Comparison of ENCODE assay signal across 9 mouse cellular contexts in genomic region chr2:128211881-128212209, GRCm38 (mm10).
DNase-seq lines count a peak whose midpoint lies in the region; ATAC-seq and TF ChIP-seq lines count a peak whose summit lies in the region.
"Had no signal": no experiment of that assay in that cellular context is flagged by ENCODE, and none has a peak within 500 bp of the region (broad histone marks: within the 10 kb centered on the region; RNA-seq: fewer than 3 reads in every experiment).

No protein-coding gene starts in this region.

- no peak overlapping the region for H3K4me2 ChIP-seq in hindbrain, postnatal 0 days (ENCODE audit: low read depth, low read length)
- H3K4me2 ChIP-seq in midbrain, embryonic 15.5 days, result no peak overlapping the region

- no peak overlapping the region for H3K27ac ChIP-seq in brown adipose tissue, adult 24 weeks (replicated peaks; ENCODE audit: low read depth, low read length)
- H3K27ac ChIP-seq in hindbrain, postnatal 0 days, result no peak overlapping the region
- no peak overlapping the region for H3K27ac ChIP-seq in midbrain, embryonic 15.5 days
- no peak overlapping the region for H3K27ac ChIP-seq in thymus, adult 2 months (ENCODE audit: control insufficient read depth, insufficient read depth, low read length)

- no peaks in the 10 kb centered on the region for H3K27me3 ChIP-seq in hindbrain, postnatal 0 days (ENCODE audit: insufficient read depth, low read length)
- H3K27me3 ChIP-seq in midbrain, embryonic 15.5 days (replicated peaks), result no peaks in the 10 kb centered on the region
- no peaks in the 10 kb centered on the region for H3K27me3 ChIP-seq in thymus, adult 2 months (ENCODE audit: control insufficient read depth, insufficient read depth, low read length)
- H3K27me3 ChIP-seq: Patski had no signal

- H3K9ac ChIP-seq in hindbrain, postnatal 0 days (replicated peaks; ENCODE audit: low read length), result no peak overlapping the region
- no peak overlapping the region for H3K9ac ChIP-seq in midbrain, embryonic 15.5 days

- 39% methylated on average over 8 of the region's 8 CpGs for WGBS in hindbrain, postnatal 0 days
- WGBS in midbrain, embryonic 15.5 days, result 22% methylated on average over 8 of the region's 8 CpGs
- 91% methylated on average over 8 of the region's 8 CpGs for WGBS in thymus, adult 2 months

- H3K36me3 ChIP-seq in hindbrain, postnatal 0 days (ENCODE audit: insufficient read depth, low read length), result no peaks in the 10 kb centered on the region
- no peaks in the 10 kb centered on the region for H3K36me3 ChIP-seq in midbrain, embryonic 15.5 days (replicated peaks)
- no peaks in the 10 kb centered on the region for H3K36me3 ChIP-seq in thymus, adult 2 months (ENCODE audit: control insufficient read depth, insufficient read depth, low read length)

- ATAC-seq in hindbrain, postnatal 0 days, result peak; percentile 45; the same call in 1 of the 2 replicates
- peak; percentile 37 for ATAC-seq in midbrain, embryonic 15.5 days (replicated peaks)
- ATAC-seq: Patski had no signal

- DNase-seq in kidney, postnatal 10 days, result peak; percentile 25
- DNase-seq in kidney, adult 18-20 months, result no peak
- no peak for DNase-seq in hindbrain, postnatal 0 days (ENCODE audit: low spot score)
- no peak for DNase-seq in thymus, adult 2 months
- no peak for DNase-seq in frontal cortex, postnatal 14 days (ENCODE audit: low spot score in 2 of 2)
- DNase-seq: right cerebral cortex, postnatal 25 days had no signal

- H3K4me3 ChIP-seq in brown adipose tissue, adult 24 weeks (ENCODE audit: insufficient read depth, low read depth, low read length), result 0 out of 2 replicates have a peak overlapping the region, but pooled peaks have one; percentile 2
- no peak overlapping the region for H3K4me3 ChIP-seq in hindbrain, postnatal 0 days (ENCODE audit: low read length)
- no peak overlapping the region for H3K4me3 ChIP-seq in midbrain, embryonic 15.5 days
- no peak overlapping the region for H3K4me3 ChIP-seq in thymus, adult 2 months (ENCODE audit: control insufficient read depth, insufficient read depth, low read length)

- peaks cover 7% of the 10 kb centered on the region; the same call in 1 of the 2 replicates for H3K4me1 ChIP-seq in brown adipose tissue, adult 24 weeks (ENCODE audit: control insufficient read depth, insufficient read depth, insufficient read length, low read length)
- H3K4me1 ChIP-seq in hindbrain, postnatal 0 days (ENCODE audit: insufficient read depth, low read length), result no peaks in the 10 kb centered on the region
- peaks cover 20% of the 10 kb centered on the region for H3K4me1 ChIP-seq in midbrain, embryonic 15.5 days
- H3K4me1 ChIP-seq in thymus, adult 2 months (replicated peaks; ENCODE audit: control insufficient read depth, insufficient read depth, low read length), result no peaks in the 10 kb centered on the region; the same call in 1 of the 2 replicates

- no peak for TF ChIP-seq POLR2A in thymus, adult 2 months (IDR thresholded peaks at IDR 0.05; ENCODE audit: control insufficient read depth, extremely low read depth, insufficient read depth, low read length, poor library complexity)

- no peak for TF ChIP-seq CTCF in hindbrain, postnatal 0 days (IDR thresholded peaks at IDR 0.05; ENCODE audit: low read depth)
- no peak for TF ChIP-seq CTCF in thymus, adult 2 months (IDR thresholded peaks at IDR 0.05; ENCODE audit: borderline replicate concordance, control insufficient read depth, extremely low read depth, insufficient read depth, low read length, poor library complexity)

- H3K9me3 ChIP-seq in hindbrain, postnatal 0 days (ENCODE audit: low read length), result no peaks in the 10 kb centered on the region
- no peaks in the 10 kb centered on the region for H3K9me3 ChIP-seq in midbrain, embryonic 15.5 days
